Mouse (Mus musculus): ENCODE measurements at regions not wholly inside any gene's neighbourhood (a gene's known extent, or its start where the extent isn't known, plus 50 kb on each side); places are given as distances from the start of the nearest gene placed in this dataset.

- TF ChIP-seq GATA1 (IDR thresholded peaks at IDR 0.05; ENCODE audit: low read length), result no peak
Observed at GRCm38 (mm10) chr8:26226612-26227528, 107.5 kb downstream of the Gm45692 start.

- TF ChIP-seq GATA1 (IDR thresholded peaks at IDR 0.05; ENCODE audit: low read length), result no peak
Observed at GRCm38 (mm10) chr8:26227529-26227895, 108.2 kb downstream of the Gm45692 start.

- TF ChIP-seq GATA1 (IDR thresholded peaks at IDR 0.05; ENCODE audit: low read length), result no peak
Observed at GRCm38 (mm10) chr8:26229548-26229947, 110.2 kb downstream of the Gm45692 start.

GRCm38 (mm10) chr8:26239075-26239474, 119.7 kb downstream of the Gm45692 start:
- no peak for TF ChIP-seq GATA1 (IDR thresholded peaks at IDR 0.05; ENCODE audit: low read length)

- TF ChIP-seq GATA1 (IDR thresholded peaks at IDR 0.05; ENCODE audit: low read length), result no peak
Observed at GRCm38 (mm10) chr8:26239604-26240003, 120.3 kb downstream of the Gm45692 start.

- no peak for TF ChIP-seq GATA1 (IDR thresholded peaks at IDR 0.05; ENCODE audit: low read length)
Observed at GRCm38 (mm10) chr8:26243743-26244142, 124.4 kb downstream of the Gm45692 start.

- TF ChIP-seq GATA1 (IDR thresholded peaks at IDR 0.05; ENCODE audit: low read length), result no peak
Observed at GRCm38 (mm10) chr8:26244308-26244707, 125.0 kb downstream of the Gm45692 start.

GRCm38 (mm10) chr8:26255191-26255669, 135.9 kb downstream of the Gm45692 start:
- no peak for TF ChIP-seq GATA1 (IDR thresholded peaks at IDR 0.05; ENCODE audit: low read length)

GRCm38 (mm10) chr8:26260294-26260693, 141.0 kb downstream of the Gm45692 start:
- TF ChIP-seq GATA1 (IDR thresholded peaks at IDR 0.05; ENCODE audit: low read length), result no peak

GRCm38 (mm10) chr8:26262536-26262935, 143.2 kb downstream of the Gm45692 start:
- TF ChIP-seq GATA1 (IDR thresholded peaks at IDR 0.05; ENCODE audit: low read length), result no peak

- no peak for TF ChIP-seq GATA1 (IDR thresholded peaks at IDR 0.05; ENCODE audit: low read length)
Observed at GRCm38 (mm10) chr8:26264869-26265321, 145.6 kb downstream of the Gm45692 start.

GRCm38 (mm10) chr8:26265366-26265765, 146.0 kb downstream of the Gm45692 start:
- TF ChIP-seq GATA1 (IDR thresholded peaks at IDR 0.05; ENCODE audit: low read length), result no peak

- no peak for TF ChIP-seq GATA1 (IDR thresholded peaks at IDR 0.05; ENCODE audit: low read length)
Observed at GRCm38 (mm10) chr8:26266384-26266783, 147.1 kb downstream of the Gm45692 start.

GRCm38 (mm10) chr8:26267569-26267968, 148.2 kb downstream of the Gm45692 start:
- no peak for TF ChIP-seq GATA1 (IDR thresholded peaks at IDR 0.05; ENCODE audit: low read length)

- TF ChIP-seq GATA1 (IDR thresholded peaks at IDR 0.05; ENCODE audit: low read length), result no peak
Observed at GRCm38 (mm10) chr8:26268751-26269415, 149.5 kb downstream of the Gm45692 start.

GRCm38 (mm10) chr8:26272110-26272509, 152.8 kb downstream of the Gm45692 start:
- TF ChIP-seq GATA1 (IDR thresholded peaks at IDR 0.05; ENCODE audit: low read length), result no peak

Measured in G1E-ER4 (cell line).